Mouse (Mus musculus): ENCODE data around the gene Tac1.
"Not testable (repeated sequence)": the region's sequence is repeated elsewhere in the genome, so short reads cannot be mapped to it uniquely, and the experiment has no call there.

Tac1 gene

DNA sequence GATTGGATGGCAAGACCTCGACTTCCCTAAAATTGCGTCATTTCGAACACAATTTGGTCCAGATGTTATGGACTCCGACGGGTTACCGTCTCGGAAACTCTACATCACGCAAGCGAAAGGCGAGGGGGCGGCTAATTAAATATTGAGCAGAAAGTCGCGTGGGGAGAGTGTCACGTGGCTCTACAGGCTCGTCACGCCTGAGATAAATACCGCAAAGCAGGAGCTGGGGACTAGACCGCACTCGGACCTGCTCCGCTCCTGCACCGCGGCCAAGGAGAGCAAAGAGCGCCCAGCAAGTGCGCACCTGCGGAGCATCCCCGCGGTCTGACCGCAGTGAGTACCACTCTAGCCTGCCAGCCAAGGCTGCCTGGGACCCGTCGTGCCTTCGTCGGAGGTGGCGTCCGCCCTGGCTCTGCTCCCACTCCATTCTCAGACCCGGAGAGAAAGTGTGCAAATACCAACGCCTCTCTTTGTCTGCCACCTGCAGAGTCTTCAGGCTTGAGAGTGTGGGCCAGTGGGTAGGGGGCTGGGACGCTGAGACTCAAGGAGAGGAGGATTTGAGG lies at the start of gene Tac1:
Gene Tac1 (plus strand): TSS at position 51 of the 563 bp plus-strand sequence.
- no peak for DNase-seq

DNA sequence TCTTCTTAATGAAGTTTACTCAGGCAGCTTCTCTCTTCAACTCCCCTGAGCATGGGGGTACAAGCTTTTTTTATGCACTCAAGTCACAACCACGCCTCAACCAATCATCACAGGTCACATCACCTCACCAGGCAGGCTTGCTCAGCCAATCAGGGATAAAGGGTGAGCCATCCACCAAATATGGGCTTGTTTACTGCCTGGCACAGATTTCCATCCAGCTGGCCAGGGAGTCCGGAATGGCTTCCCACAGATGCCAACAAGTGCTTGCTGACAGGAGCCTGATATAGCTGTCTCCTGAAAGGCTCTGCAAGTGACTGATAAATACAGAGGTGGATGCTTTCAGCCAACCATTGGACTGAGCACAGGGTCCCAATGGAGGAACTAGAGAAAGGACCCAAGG lies 11.2 kb upstream of the Tac1 start:
- not testable (repeated sequence) for DNase-seq

DNA sequence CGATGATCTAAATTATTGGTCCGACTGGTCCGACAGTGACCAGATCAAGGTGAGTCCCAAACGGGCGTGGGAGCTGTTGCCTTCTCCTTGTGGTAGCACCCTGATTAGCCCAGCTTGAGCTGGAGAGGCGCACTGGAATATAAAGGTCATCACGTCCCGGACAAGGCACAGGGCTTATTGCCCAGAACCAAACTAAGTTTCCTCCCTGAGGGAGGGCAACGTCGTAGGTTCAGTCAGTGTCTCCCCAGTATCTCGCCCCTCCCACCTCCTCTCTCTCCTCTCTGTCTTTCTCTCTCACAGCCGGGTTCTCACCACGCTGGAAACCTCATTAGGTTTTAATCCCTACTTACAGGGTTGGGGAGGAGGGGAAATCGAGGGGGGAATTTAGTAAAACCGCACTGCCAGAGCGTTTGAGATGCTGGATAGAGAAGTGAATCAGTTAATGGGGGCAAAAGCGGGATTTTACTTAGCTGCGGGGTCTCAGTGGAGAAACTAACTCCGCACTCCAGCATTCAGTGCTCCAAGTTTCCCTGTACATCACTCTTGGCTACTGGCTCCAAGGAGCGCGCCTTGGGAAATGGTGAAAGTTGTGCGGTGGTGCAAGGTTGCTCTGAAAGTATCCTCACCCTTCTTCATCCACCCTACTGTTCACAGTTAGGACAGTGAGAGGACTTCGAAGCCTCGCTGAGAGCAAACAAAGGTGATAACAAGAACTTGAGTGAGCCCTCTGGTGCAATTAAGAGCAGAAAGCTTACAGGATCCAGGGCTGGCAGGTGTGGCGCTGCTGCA lies 1.2 kb downstream of the Tac1 start:
- DNase-seq, result no peak

DNA sequence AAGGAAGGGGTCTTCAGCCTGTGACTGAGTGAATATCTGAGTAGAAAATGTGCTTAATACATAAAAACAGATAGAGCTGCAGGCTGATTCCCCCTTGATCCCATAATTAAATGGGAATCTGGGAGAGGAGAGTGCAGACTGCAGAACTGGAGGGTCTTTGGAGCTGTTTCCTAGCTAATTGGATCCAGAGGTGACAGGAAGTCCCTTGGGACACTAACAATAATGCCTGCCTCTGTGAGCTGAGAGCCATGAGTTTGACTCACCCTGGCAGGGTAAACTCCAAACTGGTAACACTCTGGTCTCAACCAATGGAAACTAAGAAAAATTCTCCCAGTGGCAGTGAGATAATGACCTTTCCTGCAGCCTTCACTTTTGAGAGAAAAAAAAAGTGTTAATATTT lies 3.5 kb downstream of the Tac1 start:
- no peak for DNase-seq

DNA sequence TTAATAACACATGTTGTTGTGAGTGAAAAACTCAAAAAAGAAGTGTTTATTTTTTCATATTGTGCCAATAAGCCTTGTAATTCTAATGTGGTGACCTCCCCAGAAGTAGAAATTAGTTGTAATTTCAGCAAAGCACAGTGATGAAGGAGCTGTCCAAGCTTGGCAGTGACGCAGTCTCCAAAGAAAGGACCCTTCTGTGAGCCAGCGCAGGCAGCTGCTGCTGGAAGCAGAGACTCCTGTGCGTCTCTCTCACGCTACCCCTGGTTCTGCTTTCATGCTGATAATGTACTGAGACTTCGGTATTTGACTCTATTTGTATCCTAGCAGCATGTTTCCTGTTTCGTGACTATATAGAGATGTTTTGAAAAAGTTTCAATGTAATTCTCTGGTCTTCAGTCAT lies 7.8 kb downstream of the Tac1 start:
- DNase-seq, result no peak

DNA sequence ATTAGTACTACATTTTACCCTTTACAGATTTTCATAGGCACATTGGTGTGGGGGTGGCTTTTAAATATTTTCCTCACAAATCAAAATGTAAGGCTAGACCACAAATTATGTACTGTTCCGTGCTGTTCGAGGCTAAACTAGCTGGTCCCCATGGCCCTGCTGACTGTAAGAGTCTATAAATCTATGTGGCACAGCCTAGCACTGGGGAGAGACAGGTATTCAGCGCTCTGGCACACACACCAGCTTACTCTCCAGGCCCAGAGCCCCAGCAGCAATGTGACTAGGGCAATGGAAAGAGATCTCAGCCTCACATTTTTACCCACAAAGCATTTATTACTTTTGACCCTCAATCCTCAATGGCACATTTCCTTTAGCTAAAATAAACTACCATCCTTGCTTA lies 9.9 kb downstream of the Tac1 start:
- DNase-seq, result no peak

DNA sequence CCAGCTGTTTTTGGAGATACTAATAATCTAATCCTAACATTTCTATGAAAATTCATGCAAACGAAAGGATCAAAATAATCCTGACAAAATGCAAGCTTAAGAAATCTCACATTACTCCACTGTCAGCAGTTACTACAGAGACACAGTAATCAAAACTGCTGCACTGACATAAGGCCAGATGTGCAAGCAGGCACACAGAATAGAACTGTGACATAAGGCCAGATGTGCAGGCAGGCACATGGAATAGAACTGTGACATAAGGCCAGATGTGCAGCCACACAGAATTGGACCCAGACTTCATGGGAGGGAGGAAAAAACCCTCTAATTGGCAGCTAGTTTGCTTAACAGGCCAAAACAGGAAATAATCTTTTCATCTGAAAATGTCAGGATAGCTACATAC lies 16.5 kb downstream of the Tac1 start:
- DNase-seq, result no peak

DNA sequence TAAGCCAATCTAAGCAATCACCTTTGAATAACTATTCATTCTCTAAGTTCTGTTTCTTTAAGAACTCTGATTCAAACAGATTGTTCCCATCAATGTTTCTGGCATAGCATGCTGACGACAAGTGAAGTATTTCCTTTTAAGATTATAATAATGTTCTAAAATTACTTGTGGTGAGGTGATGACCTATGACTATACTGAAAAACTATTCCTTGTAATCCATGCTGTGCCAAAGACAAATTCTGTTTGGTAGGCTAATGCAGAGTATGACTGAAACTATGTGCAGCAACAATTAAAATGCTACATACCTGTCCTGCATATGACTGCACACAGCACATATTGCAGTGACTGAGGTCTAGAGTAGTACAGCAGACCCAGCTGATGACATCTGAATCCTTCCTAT lies 23.4 kb downstream of the Tac1 start:
- DNase-seq, result no peak

DNA sequence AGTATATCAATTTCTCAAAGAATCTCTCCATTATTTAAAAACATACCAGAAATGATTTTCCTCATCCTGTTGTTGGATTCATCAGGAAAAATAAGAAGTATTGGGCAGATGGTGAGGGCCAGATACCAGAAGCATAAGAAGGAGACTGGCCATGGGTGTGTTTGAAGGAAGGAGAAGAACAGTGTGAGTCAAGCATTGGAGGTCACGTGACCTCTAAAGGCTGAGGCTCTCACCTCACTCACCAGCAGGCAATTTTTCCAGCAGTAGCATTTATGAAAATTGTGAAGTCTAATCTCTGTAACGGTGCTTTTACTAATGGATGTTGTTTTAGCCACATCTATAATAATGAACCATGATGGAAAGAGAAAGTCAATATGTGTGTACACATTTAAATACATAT lies 39.8 kb downstream of the Tac1 start:
- DNase-seq, result no peak

DNA sequence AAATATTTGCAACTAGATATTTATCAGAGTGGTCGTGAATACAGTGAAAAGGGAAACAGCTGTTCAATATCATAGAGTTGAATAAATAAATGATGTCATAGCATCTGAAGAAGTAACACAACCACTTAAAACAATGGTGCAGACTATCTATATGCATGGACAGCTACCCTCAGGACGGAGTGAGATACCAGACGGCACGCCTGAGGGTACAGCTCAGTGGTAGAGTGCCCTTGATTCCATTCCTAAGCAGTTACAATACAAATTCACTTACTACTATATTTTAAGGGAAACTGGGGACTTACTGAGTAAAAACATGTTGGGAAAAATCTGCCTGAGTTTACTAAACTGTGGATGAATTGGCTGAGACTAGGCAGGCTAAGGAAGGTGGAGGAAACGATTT lies 43.7 kb downstream of the Tac1 start:
- no peak for DNase-seq

DNA sequence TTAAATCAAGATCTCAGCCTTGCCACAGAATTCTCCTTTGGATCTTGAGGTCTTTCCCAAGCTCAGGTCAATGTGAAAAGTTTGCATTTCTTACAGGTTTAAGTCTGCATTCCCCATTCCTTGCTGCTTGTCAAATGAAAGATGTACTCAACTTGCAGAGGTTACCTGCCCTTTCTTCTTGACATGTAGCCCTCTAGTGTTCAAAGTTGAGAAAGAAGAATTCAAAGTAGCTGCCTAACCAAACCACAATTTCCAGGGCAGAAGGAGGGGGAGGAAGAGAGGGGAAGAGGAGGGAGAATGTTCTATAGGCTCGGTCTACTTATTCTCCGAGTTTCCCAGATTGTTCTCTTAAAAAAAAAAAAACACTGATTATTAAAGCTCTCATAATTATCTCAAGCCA lies 45.5 kb downstream of the Tac1 start:
- DNase-seq, result no peak

DNA sequence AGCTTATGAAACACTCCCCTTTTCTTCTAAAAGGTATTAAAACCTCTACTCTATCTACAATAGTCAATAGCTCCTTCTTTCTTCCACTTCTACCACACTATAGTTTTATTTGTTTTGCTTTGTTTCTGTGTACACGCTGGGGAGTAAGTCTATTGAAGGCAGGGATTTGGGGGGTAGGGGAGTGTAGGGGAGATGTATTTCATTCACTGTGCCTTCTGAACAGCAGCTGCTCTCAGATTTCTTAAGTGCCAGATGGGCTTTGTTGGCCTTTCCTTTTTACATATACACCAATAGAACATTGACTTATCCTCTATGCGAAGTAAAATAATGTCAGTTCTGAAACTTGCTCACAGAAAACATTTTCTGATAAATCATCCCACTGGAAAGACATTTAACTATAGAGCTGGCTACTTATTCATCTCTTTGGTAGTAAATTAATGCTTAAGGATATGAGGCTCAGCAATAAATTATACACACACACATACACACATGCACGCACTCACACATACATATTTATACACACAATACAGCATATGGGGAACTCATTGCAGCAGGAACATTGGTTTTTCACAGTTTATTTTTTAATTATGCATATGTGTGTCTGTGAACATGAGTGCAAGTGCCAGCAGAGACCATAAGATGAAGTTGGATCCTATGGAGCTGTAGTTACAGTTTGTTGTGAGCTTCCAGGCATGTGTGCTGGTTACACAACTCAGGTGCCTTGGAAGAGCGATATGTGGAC lies 46.8 kb downstream of the Tac1 start:
- DNase-seq, result no peak

DNA sequence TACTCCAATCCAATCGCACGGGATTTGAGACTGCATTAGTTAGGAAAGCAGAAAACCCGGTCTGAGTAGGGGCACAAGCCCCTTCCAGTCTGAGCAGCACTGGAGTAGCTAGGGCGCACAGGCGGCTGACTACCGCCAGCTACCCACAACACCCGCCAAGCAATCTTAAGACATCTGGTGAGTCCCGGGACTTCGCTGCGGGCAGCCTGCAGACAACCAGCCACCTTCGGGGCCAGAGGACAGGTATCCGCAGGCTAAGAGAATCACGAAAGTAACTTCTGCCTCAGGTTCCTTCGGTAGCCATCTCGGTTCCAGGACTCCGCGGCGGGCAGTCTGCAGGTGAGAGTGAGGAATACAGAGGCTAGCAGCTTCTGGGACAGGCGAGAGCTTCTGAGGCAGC lies 59.0 kb downstream of the Tac1 start:
- not testable (repeated sequence) for DNase-seq
